Mouse (Mus musculus): ENCODE measurements at regions not wholly inside any gene's neighbourhood (a gene's known extent, or its start where the extent isn't known, plus 50 kb on each side); places are given as distances from the start of the nearest gene placed in this dataset.

DNA sequence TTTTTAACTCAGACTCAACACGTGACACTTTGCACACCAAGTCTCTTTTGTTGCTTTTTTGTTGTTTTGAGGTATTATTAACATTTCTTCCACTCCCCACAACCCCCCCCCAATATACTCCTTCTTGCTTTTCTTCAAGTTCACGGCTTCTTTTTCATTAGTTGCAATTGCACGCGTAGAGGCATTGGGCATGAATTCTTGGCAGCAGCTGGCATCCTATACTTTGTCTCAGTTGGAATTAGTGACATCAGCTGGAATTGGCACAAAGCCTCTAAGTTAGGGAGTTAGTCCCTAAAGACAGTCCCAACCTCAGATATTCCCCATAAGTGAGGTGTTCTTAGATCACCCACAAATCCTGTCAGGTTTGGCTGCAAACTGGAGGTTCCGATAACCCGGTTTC, 183.4 kb upstream of the Pgrmc2 start:
- Histone ChIP-seq H3K4me1 (no peaks in the 10 kb centered on the region), H3K4me3 (replicated peaks) (no peak overlapping the region), H3K27me3 (no peaks in the 10 kb centered on the region), H3K9ac (no peak overlapping the region), H3K9me3 (no peaks in the 10 kb centered on the region), H3K27ac (no peak overlapping the region), H3K36me3 (replicated peaks) (no peaks in the 10 kb centered on the region), H3K4me2 (no peak overlapping the region)
- ATAC-seq (ENCODE audit: low FRiP score), result no peak
- WGBS, result 91% methylated on average over 6 of the region's 6 CpGs

DNA sequence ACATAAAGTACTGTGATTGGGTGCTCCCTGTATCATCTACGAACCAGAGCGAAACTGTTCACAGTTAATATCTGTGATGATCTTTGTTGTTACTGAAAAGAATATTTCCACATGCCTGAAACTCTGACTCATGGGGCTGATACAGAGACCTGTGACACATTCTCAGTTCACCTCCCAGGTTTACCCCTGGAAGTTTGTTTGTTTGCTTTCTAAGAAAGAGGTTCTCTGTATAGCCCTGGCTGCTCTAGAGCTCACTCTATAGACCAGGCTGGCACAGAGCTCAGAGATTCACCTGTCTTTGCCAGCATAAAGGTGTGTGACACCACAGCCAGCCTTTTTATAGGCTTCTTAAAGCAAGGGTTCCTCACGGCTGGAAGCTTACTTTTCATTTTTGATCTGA, 182.6 kb upstream of the Pgrmc2 start:
- no peaks in the 10 kb centered on the region for H3K36me3 ChIP-seq (replicated peaks)
- WGBS, result 91% methylated on average over 3 of the region's 3 CpGs
- H3K27me3 ChIP-seq, result no peaks in the 10 kb centered on the region
- no peaks in the 10 kb centered on the region for H3K9me3 ChIP-seq
- H3K4me2 ChIP-seq, result no peak overlapping the region
- no peak overlapping the region for H3K4me3 ChIP-seq (replicated peaks)
- H3K9ac ChIP-seq, result no peak overlapping the region
- no peak for ATAC-seq (ENCODE audit: low FRiP score)
- no peak overlapping the region for H3K27ac ChIP-seq
- no peaks in the 10 kb centered on the region for H3K4me1 ChIP-seq

DNA sequence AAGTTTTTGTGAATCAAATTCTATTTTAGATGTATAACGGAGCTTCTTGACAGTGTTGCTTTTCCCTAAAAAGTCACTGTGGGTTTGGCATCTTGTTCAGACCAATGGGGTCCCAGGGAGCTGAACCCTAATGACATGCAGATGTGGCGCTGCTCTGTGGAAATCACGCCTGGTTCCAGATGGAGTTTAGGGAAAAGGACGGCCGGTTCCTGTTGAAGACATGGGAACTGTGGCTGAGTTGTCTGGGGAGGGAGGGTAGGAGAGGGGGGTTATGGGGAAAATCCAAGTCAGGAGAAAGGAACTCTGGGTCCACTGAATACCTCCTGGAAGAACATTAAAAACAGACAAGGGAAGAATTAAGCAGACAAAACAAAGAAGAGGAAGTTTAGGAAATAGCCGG, 175.4 kb upstream of the Pgrmc2 start:
- Histone ChIP-seq H3K4me3 (replicated peaks) (no peak overlapping the region), H3K4me2 (no peak overlapping the region), H3K27ac (no peak overlapping the region), H3K9me3 (no peaks in the 10 kb centered on the region), H3K27me3 (no peaks in the 10 kb centered on the region), H3K36me3 (replicated peaks) (no peaks in the 10 kb centered on the region), H3K9ac (no peak overlapping the region), H3K4me1 (no peaks in the 10 kb centered on the region)
- no peak for ATAC-seq (ENCODE audit: low FRiP score)
- 74% methylated on average over 6 of the region's 6 CpGs for WGBS

GRCm38 (mm10) chr3:41244960-41245359, 162.1 kb upstream of the Pgrmc2 start:
- Histone ChIP-seq H3K36me3 (replicated peaks) (no peaks in the 10 kb centered on the region), H3K9me3 (no peaks in the 10 kb centered on the region), H3K4me2 (no peak overlapping the region), H3K4me1 (no peaks in the 10 kb centered on the region), H3K9ac (no peak overlapping the region), H3K27ac (no peak overlapping the region), H3K4me3 (replicated peaks) (no peak overlapping the region), H3K27me3 (no peaks in the 10 kb centered on the region)
- ATAC-seq (ENCODE audit: low FRiP score), result no peak
- 50% methylated on average over 2 of the region's 2 CpGs for WGBS

- no peak for ATAC-seq (ENCODE audit: low FRiP score)
- Histone ChIP-seq H3K36me3 (replicated peaks) (no peaks in the 10 kb centered on the region), H3K9me3 (no peaks in the 10 kb centered on the region), H3K27me3 (no peaks in the 10 kb centered on the region), H3K4me2 (no peak overlapping the region), H3K27ac (no peak overlapping the region), H3K9ac (no peak overlapping the region), H3K4me3 (replicated peaks) (no peak overlapping the region), H3K4me1 (no peaks in the 10 kb centered on the region)
- 89% methylated on average over 8 of the region's 8 CpGs for WGBS
Observed at GRCm38 (mm10) chr3:41241856-41242552, 159.2 kb upstream of the Pgrmc2 start.

DNA sequence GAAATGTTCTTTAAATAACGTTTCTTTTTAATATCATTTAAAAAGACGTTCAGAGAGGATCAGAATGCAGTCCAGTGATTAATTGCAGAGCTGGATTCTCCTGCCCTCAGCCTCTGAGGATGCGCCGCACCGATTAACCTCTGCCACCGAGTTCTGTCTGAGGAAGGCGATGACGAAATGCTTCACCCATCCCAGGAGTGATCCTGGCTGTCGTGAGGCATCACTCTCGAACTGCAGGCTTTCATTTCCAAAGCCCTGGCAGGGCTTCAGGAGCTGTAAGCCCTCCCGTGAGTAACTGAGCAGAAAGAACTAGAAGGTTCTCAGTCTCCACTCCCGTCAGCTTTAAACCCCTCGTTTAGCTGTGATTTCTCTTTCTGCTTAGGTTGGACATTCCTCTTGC, 157.0 kb upstream of the Pgrmc2 start:
- ATAC-seq (ENCODE audit: low FRiP score), result no peak
- Histone ChIP-seq H3K27me3 (no peaks in the 10 kb centered on the region), H3K27ac (no peak overlapping the region), H3K9ac (no peak overlapping the region), H3K9me3 (no peaks in the 10 kb centered on the region), H3K36me3 (replicated peaks) (no peaks in the 10 kb centered on the region), H3K4me2 (no peak overlapping the region), H3K4me1 (no peaks in the 10 kb centered on the region), H3K4me3 (replicated peaks) (no peak overlapping the region)
- 80% methylated on average over 13 of the region's 13 CpGs for WGBS

DNA sequence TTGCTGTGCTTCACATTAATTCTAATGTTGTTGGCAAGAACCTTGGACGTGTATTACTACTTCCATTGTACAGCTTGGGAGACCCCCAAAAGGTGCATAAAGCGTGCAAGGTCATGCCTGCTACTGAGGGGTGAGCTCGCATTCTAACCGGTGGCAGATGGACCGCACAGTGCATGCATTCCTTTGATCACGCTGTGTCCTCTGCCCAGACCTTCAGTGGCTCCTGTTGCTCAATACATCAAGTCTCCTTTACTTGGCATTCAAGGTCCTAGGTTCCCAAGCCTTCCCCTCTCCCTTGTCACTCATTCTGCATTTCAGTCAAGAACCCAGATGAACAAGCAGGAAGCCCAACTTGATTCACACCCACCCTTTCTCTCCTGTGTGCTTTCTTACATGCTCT, 156.4 kb upstream of the Pgrmc2 start:
- Histone ChIP-seq H3K4me1 (no peaks in the 10 kb centered on the region), H3K9me3 (no peaks in the 10 kb centered on the region), H3K36me3 (replicated peaks) (no peaks in the 10 kb centered on the region), H3K27ac (no peak overlapping the region), H3K9ac (no peak overlapping the region), H3K27me3 (no peaks in the 10 kb centered on the region), H3K4me3 (replicated peaks) (no peak overlapping the region), H3K4me2 (no peak overlapping the region)
- no peak for ATAC-seq (ENCODE audit: low FRiP score)
- 91% methylated on average over 6 of the region's 6 CpGs for WGBS

DNA sequence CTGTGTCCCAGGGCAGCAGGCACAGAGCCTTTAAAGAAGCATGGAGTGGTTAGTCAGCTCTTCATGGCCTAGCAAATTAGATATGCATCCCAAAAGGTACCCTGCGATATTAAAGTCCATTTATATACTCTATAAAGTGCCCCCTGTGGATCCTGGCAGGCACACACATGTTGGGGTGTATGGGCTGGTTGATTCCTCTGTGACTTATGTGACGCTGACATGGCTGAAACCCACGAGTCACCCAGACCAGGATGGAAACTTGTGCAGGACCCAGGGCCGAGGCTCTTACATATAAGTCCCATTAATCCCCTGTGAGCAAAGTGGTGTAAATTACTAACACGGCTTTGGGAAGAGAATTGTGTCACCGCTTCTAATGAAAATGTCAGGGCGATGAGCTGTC, 155.2 kb upstream of the Pgrmc2 start:
- WGBS, result 84% methylated on average over 7 of the region's 7 CpGs
- no peak overlapping the region for H3K27ac ChIP-seq
- H3K4me1 ChIP-seq, result no peaks in the 10 kb centered on the region
- no peaks in the 10 kb centered on the region for H3K9me3 ChIP-seq
- no peak overlapping the region for H3K4me2 ChIP-seq
- ATAC-seq (ENCODE audit: low FRiP score), result no peak
- no peaks in the 10 kb centered on the region for H3K36me3 ChIP-seq (replicated peaks)
- H3K4me3 ChIP-seq (replicated peaks), result no peak overlapping the region
- H3K27me3 ChIP-seq, result no peaks in the 10 kb centered on the region
- no peak overlapping the region for H3K9ac ChIP-seq

DNA sequence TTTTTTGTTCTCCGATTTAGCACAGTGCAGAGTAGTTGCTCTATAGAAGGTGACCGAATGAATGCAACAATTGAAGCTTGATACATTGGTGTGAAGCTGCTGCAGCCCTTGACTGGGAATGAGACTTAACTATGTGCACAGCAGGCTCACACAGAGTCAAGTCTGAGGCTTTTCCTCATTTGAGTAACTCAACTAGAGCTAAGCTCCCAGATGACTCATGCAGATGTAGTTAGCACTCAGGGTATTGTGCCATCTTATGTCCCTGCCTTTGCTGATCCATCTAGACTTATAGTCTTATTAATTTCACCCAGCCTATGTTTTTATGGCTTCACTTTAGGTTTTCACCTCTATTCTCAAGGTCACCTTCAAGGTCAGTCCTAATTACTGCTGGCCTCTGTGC, 152.8 kb upstream of the Pgrmc2 start:
- no peaks in the 10 kb centered on the region for H3K36me3 ChIP-seq (replicated peaks)
- no peak overlapping the region for H3K9ac ChIP-seq
- no peak overlapping the region for H3K27ac ChIP-seq
- H3K4me1 ChIP-seq, result no peaks in the 10 kb centered on the region
- no peaks in the 10 kb centered on the region for H3K27me3 ChIP-seq
- no peak overlapping the region for H3K4me2 ChIP-seq
- ATAC-seq (ENCODE audit: low FRiP score), result no peak
- H3K4me3 ChIP-seq (replicated peaks), result no peak overlapping the region
- 97% methylated on average over 2 of the region's 2 CpGs for WGBS
- no peaks in the 10 kb centered on the region for H3K9me3 ChIP-seq

DNA sequence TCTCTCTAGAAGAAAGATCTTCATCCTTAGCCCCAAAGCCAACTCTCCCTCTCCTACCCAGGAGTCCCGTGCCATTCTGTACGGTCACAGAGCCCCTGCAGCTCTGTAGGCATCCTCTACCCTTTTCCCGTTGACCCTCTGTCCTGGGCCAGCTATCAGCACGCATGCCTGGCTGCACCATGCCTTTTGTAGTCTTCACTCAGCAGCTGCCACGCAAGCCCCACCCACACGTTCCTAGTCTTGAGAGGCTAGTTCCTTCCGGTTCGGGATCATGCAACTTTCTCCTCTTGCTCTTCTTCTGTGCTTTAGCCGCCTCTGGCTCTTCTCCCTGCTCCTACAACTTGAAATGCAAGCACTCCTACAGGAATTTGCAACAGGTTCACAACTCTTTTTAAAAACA, 152.1 kb upstream of the Pgrmc2 start:
- no peaks in the 10 kb centered on the region for H3K27me3 ChIP-seq
- H3K4me1 ChIP-seq, result no peaks in the 10 kb centered on the region
- H3K36me3 ChIP-seq (replicated peaks), result no peaks in the 10 kb centered on the region
- H3K9me3 ChIP-seq, result no peaks in the 10 kb centered on the region
- no peak overlapping the region for H3K4me3 ChIP-seq (replicated peaks)
- WGBS, result 68% methylated on average over 9 of the region's 9 CpGs
- no peak overlapping the region for H3K9ac ChIP-seq
- no peak overlapping the region for H3K4me2 ChIP-seq
- H3K27ac ChIP-seq, result no peak overlapping the region
- ATAC-seq (ENCODE audit: low FRiP score), result no peak

DNA sequence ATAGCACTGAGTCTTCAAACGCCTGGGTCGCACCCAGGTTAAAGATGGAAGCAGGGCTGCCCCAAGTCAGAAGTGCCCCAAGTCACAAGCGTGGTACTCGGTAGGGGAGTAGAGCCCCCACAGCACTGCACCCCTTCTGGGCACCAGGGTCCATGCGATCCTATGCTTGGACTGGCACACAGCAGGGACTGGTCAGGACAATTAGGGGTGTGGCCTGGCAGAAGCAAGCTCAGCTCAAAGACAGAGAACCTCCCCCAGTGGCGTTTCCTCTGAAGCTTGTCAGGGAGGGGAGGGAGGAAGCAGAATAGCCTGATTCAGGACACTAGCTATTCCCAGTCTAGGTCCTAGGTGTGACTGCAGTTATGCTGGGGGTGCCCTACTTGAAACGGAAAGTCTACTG, 151.3 kb upstream of the Pgrmc2 start:
- no peak for ATAC-seq (ENCODE audit: low FRiP score)
- Histone ChIP-seq H3K4me1 (no peaks in the 10 kb centered on the region), H3K9ac (no peak overlapping the region), H3K27ac (no peak overlapping the region), H3K9me3 (no peaks in the 10 kb centered on the region), H3K36me3 (replicated peaks) (no peaks in the 10 kb centered on the region), H3K4me2 (no peak overlapping the region), H3K27me3 (no peaks in the 10 kb centered on the region), H3K4me3 (replicated peaks) (no peak overlapping the region)
- 75% methylated on average over 7 of the region's 7 CpGs for WGBS

- 70% methylated on average over 8 of the region's 8 CpGs for WGBS
Observed at GRCm38 (mm10) chr3:41233439-41233838, 150.6 kb upstream of the Pgrmc2 start.

DNA sequence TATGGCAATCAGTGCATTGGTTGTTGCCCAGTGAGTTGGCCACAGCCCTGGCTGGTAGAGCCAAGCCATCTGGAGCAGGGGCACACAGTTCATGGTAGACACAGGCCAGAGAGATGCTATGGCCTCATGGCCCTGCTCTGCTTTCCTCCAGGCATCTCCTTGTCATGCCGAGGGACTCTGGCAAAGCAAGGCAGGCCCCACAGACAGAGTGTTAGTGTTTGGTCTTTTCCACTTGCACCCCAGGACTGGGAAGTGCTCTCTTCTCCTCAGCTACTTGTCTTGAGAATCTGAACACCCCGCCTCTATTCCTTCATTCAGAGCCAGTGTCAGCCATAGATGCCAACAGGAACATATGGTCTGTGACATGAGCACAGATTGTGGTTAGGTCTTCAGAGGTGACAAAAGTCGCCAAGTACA, 148.1 kb upstream of the Pgrmc2 start:
- 83% methylated on average over 3 of the region's 3 CpGs for WGBS
- H3K27ac ChIP-seq, result no peak overlapping the region
- no peak overlapping the region for H3K4me3 ChIP-seq (replicated peaks)
- ATAC-seq (ENCODE audit: low FRiP score), result no peak
- H3K4me2 ChIP-seq, result no peak overlapping the region
- no peak overlapping the region for H3K9ac ChIP-seq
- no peaks in the 10 kb centered on the region for H3K27me3 ChIP-seq
- no peaks in the 10 kb centered on the region for H3K9me3 ChIP-seq
- H3K4me1 ChIP-seq, result peaks cover 6% of the 10 kb centered on the region; the same call in 1 of the 2 replicates
- no peaks in the 10 kb centered on the region for H3K36me3 ChIP-seq (replicated peaks)

More at GRCm38 (mm10) chr3:41233439-41233838, 150.6 kb upstream of the Pgrmc2 start:
- ATAC-seq (ENCODE audit: low FRiP score), result no peak
- H3K4me1 ChIP-seq, result peaks cover 4% of the 10 kb centered on the region; the same call in 1 of the 2 replicates
- H3K4me3 ChIP-seq (replicated peaks), result no peak overlapping the region
- H3K9ac ChIP-seq, result no peak overlapping the region
- H3K4me2 ChIP-seq, result no peak overlapping the region
- H3K27ac ChIP-seq, result no peak overlapping the region
- H3K36me3 ChIP-seq (replicated peaks), result no peaks in the 10 kb centered on the region
- no peaks in the 10 kb centered on the region for H3K9me3 ChIP-seq
- H3K27me3 ChIP-seq, result no peaks in the 10 kb centered on the region
